Mouse (Mus musculus) hindbrain, embryonic 16.5 days (tissue): ENCODE data around the gene Sv2a. TPM values are rescaled to one million over a fixed set of nuclear protein-coding genes. Genes with fewer than 3 reads are reported as not detected.
A peak's percentile ranks its signal among the peaks of the same experiment; 100 is the strongest.

Source experiments
- ATAC-seq: fragments of 200-750 bp; cut with Nextera tagmentation; 2 replicates; pipeline ENCODE4 v1.8.0; 2017; ENCODE audit warnings: moderate TSS enrichment, moderate library complexity
- H3K27ac ChIP-seq: fragments of 300-500 bp; sonication (generic); 2 replicates; pipeline ENCODE4 v1.5.1; 2014; ENCODE audit warnings: low read depth, mild to moderate bottlenecking, control low read depth, low read length, moderate library complexity
- H3K27me3 ChIP-seq: fragments of 300-500 bp; sonication (generic); replicated peaks from 2 replicates; pipeline ENCODE4 v1.6.1; 2014; ENCODE audit warnings: low read length; ENCODE audit not compliant: control insufficient read depth, insufficient read depth
- H3K36me3 ChIP-seq: fragments of 300-500 bp; sonication (generic); 2 replicates; pipeline ENCODE4 v1.6.1; 2014; ENCODE audit warnings: mild to moderate bottlenecking, low read length, moderate library complexity, mixed read lengths; ENCODE audit not compliant: control insufficient read depth, insufficient read depth
- H3K4me1 ChIP-seq: fragments of 300-500 bp; sonication (generic); 2 replicates; pipeline ENCODE4 v1.6.1; 2014; ENCODE audit warnings: low read depth, low read length; ENCODE audit not compliant: control insufficient read depth, insufficient read depth
- H3K4me2 ChIP-seq: fragments of 300-500 bp; sonication (generic); 2 replicates; pipeline ENCODE4 v1.6.1; 2014; ENCODE audit warnings: mild to moderate bottlenecking, low read length, control low read depth, moderate library complexity
- H3K4me3 ChIP-seq: fragments of 300-500 bp; sonication (generic); 2 replicates; pipeline ENCODE4 v1.5.1; 2014; ENCODE audit warnings: mild to moderate bottlenecking, low read length, control low read depth, moderate library complexity
- H3K9ac ChIP-seq: fragments of 300-500 bp; sonication (generic); 2 replicates; pipeline ENCODE4 v1.6.1; 2014; ENCODE audit warnings: low read depth, mild to moderate bottlenecking, control low read depth, low read length, moderate library complexity
- H3K9me3 ChIP-seq: fragments of 300-500 bp; sonication (generic); 2 replicates; pipeline ENCODE4 v1.6.1; 2014; ENCODE audit warnings: mild to moderate bottlenecking, low read length, moderate library complexity; ENCODE audit not compliant: control insufficient read depth
- WGBS: fragments of 180-500 bp; shearing (Covaris S2); extraction: QIAGEN DNeasy Blood & Tissue Kit; methylation state at CpG from one replicate; pipeline ENCODE4 v1.1.7; 2014; 5-methylcytosine and 5-hydroxymethylcytosine counted together
- polyA plus RNA-seq: library from polyadenylated mRNA; unstranded; fragments of >200 nt; fragmentation: Nextera tagmentation; extraction: Ambion mirVana; gene quantifications from 2 replicates; pipeline ENCODE4 v1.2.1, GENCODE M21; 2015

Gene Sv2a
- polyA plus RNA-seq, 1 experiment from 2014 or later, result 135 TPM

DNA sequence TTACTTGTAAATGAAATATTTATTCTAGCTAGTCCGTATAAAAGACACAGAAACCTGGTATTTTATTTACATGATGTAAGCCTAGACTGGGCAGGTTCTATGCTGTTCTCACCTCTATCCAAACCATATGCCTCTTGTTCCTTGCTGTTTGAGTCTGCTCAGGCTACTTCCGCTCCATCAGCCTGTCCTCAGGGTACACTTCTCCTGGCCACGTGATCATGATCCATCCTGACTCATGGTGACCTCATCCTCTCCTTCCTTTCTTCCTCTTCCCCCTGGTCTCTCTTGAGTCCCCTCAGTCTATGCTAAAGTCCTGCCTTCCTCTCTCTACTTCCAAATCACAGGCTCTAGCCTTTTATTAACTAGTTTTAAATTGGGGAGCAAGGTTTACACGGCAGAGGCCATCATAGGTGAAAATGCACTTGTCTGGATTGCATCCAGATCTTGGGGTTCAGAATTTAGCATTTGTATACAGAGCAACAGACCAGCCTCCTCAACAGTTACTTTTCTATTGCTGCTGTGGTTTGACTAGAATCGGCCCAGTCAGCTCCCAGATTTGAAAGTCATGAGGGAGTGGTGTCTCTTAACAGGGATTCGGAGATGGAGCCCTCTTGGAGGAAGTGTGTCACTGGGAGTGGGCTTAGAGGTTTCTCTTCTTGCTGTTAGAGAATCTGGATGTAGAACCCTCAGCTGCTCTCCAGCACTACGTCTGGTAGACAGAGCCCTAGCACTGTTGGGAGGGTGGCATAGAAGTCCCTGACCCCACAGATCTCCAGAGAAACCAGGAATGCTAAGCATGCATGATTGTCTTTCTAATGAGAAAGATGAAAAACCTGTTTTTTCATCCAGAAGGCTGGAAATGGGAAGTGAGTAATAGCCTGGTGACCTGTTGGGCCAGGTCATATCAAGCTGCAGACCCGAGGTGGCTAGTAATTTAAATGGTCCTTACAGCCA, 46.0 kb downstream of the Sv2a start:
- 72% methylated on average over 8 of the region's 8 CpGs for WGBS
- no peak for ATAC-seq
- H3K4me1 ChIP-seq, result peaks cover 8% of the 10 kb centered on the region
- H3K36me3 ChIP-seq, result no peaks in the 10 kb centered on the region
- no peak overlapping the region for H3K4me2 ChIP-seq
- no peaks in the 10 kb centered on the region for H3K9me3 ChIP-seq
- no peak overlapping the region for H3K4me3 ChIP-seq
- H3K27me3 ChIP-seq, result no peaks in the 10 kb centered on the region
- H3K27ac ChIP-seq, result no peak overlapping the region
- H3K9ac ChIP-seq, result no peak overlapping the region

DNA sequence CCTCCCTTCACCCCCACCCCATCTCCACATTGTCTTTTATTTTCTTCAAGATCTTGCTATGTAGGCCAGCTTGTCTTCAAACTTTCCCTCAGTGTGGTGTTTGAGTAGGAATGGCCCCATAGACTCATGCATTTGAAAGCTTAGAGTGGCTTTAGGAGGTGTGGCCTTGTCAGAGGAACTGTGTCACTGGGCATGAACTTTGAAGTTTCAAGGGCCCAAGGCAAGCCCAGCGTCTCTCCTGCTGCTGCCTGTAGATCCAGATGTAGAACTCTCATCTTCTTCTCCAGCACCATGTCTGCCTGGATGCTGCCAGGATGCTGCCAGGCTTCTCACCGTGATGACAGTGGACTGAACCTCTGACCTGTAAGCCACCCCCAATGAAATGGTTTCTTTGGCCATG, 47.9 kb downstream of the Sv2a start:
- Histone ChIP-seq H3K4me3 (no peak overlapping the region), H3K4me1 (no peaks in the 10 kb centered on the region), H3K9me3 (no peaks in the 10 kb centered on the region), H3K4me2 (no peak overlapping the region), H3K36me3 (no peaks in the 10 kb centered on the region), H3K9ac (no peak overlapping the region), H3K27ac (no peak overlapping the region), H3K27me3 (no peaks in the 10 kb centered on the region)
- 83% methylated on average over 2 of the region's 2 CpGs for WGBS
- ATAC-seq, result no peak

DNA sequence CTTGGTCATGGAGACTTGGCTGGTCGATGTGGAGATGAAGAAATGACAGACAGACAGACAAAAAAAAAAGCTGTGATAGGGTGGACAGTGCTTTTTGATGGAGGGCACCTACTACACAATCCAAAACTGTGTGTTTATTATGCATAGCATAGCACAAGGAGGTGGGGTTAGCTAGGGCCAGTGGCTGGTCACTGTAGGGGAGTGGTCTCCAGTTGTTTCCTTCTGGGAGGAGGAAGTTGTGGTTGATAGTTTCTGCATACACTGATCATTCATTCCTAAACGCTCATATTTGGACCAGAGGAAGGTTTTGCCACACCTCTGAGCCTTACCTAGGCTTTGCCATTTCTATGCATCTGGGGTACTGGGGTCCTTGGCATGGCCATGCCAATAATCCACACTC, 49.5 kb downstream of the Sv2a start:
- 79% methylated on average over 2 of the region's 2 CpGs for WGBS
- no peaks in the 10 kb centered on the region for H3K36me3 ChIP-seq
- H3K9ac ChIP-seq, result no peak overlapping the region
- H3K27me3 ChIP-seq, result no peaks in the 10 kb centered on the region
- no peak overlapping the region for H3K27ac ChIP-seq
- ATAC-seq, result no peak
- H3K4me1 ChIP-seq, result no peaks in the 10 kb centered on the region
- H3K4me2 ChIP-seq, result no peak overlapping the region
- H3K4me3 ChIP-seq, result no peak overlapping the region
- H3K9me3 ChIP-seq, result no peaks in the 10 kb centered on the region

DNA sequence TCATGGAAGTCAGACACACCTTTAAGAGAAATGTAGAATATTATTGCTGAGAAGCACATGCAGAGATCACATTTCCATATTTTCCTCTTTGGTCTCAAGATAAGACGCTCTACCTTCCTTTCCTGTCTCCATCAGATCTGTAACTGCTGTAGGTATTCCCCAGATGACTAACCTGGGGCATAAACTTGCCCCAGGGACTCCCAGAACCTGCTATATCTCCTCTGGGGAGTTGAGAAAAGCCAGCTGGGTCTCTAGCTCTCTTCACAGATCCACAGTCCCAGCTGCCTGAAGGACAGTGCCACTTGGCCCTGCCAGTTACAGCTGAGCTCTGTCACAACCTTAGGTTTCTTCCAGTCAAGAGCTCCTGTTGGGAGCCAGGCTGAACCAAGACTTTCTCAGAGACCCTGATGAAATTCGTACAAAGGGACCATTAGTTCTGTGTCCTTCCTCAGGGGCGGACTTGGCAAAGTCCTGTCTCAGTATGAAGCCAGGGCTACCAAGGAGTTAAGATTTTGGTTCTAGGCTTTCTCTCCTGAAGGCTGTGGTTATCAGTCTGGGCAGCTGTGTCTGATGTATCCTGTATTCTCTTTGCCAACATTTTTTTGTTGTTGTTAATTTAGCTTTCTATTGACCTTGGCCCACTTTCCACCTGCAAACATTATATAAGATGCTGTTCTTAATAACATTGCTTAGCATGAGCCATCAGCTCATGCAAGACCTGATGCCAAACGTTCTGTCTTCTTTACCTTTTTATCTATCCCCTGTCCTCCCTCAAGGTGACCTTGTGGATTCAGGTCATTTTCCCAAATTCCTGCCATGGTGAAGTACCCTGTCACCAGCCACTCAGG, 50.2 kb downstream of the Sv2a start:
- ATAC-seq, result no peak
- Histone ChIP-seq H3K27ac (no peak overlapping the region), H3K9ac (no peak overlapping the region), H3K9me3 (no peaks in the 10 kb centered on the region), H3K4me3 (no peak overlapping the region), H3K36me3 (no peaks in the 10 kb centered on the region), H3K27me3 (no peaks in the 10 kb centered on the region), H3K4me2 (no peak overlapping the region), H3K4me1 (no peaks in the 10 kb centered on the region)
- WGBS, result 73% methylated on average over 4 of the region's 4 CpGs

DNA sequence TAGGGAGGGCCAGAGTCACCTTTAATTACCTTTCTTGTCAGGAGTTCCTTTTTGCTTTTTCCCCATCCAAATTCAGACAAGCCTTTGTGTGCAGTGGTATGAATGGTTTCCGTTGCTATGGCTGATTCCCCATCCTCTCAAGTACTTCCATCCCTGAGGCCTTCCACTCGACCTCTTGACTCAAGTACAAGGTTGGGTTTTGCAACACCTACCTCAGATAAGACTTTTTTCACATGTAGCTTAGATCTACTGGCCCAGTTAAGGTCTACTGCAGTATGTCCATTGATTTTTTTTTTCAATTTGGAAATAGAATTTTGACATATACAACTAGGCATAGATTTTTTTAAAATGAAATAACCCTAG, 50.8 kb downstream of the Sv2a start:
- Histone ChIP-seq H3K27me3 (no peaks in the 10 kb centered on the region), H3K4me3 (no peak overlapping the region), H3K4me1 (no peaks in the 10 kb centered on the region), H3K27ac (no peak overlapping the region), H3K9me3 (no peaks in the 10 kb centered on the region), H3K4me2 (no peak overlapping the region), H3K9ac (no peak overlapping the region), H3K36me3 (no peaks in the 10 kb centered on the region)
- ATAC-seq, result no peak
- WGBS, result 68% methylated on average over 2 of the region's 2 CpGs

DNA sequence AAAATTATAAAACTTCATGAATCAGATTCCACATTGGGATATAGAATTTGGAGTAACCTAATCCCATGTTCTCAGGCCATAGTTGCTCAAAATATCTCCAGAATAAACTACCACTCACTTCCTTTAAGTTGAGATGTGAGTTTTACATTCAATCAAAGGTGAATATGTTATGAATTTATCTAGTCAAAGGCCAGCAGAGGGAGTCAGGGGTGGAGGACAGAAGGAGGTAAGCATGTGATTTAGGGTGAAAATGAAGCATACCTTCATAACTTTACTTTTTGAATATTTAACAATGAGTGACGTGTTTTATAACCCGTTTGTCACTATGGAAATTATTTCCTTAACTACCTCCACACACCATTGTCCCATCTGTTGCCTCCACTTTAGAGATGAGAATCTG, 54.0 kb downstream of the Sv2a start:
- ATAC-seq, result no peak
- Histone ChIP-seq H3K4me3 (no peak overlapping the region), H3K9ac (no peak overlapping the region), H3K4me2 (no peak overlapping the region), H3K9me3 (no peaks in the 10 kb centered on the region), H3K36me3 (no peaks in the 10 kb centered on the region), H3K4me1 (peaks cover 9% of the 10 kb centered on the region), H3K27me3 (no peaks in the 10 kb centered on the region), H3K27ac (no peak overlapping the region)
- WGBS, result 86% methylated on average over 2 of the region's 2 CpGs

DNA sequence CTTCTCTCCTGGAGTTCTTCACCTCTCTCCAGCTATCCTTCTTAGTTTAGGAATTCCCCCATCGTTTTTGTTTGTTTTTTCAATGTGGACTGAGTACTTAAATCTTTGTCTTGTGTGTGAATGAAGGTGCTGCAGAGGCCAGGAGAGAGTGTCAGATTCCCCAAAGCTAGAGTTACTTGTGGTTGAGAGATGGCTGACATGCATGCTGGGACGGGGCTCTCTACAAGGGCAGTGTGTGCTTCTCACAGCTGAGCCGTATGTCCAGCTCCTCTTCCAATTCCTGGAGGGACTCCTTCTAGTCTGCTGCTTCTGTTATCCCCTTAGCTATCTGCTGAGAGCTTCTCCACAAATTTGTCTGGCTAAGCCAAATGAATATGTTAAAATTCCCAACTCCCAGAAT, 54.9 kb downstream of the Sv2a start:
- WGBS, result 80% methylated on average over 3 of the region's 3 CpGs
- Histone ChIP-seq H3K27me3 (no peaks in the 10 kb centered on the region), H3K27ac (no peak overlapping the region), H3K36me3 (no peaks in the 10 kb centered on the region), H3K9ac (no peak overlapping the region), H3K4me1 (peaks cover 10% of the 10 kb centered on the region), H3K4me3 (no peak overlapping the region), H3K4me2 (no peak overlapping the region), H3K9me3 (no peaks in the 10 kb centered on the region)
- no peak for ATAC-seq

DNA sequence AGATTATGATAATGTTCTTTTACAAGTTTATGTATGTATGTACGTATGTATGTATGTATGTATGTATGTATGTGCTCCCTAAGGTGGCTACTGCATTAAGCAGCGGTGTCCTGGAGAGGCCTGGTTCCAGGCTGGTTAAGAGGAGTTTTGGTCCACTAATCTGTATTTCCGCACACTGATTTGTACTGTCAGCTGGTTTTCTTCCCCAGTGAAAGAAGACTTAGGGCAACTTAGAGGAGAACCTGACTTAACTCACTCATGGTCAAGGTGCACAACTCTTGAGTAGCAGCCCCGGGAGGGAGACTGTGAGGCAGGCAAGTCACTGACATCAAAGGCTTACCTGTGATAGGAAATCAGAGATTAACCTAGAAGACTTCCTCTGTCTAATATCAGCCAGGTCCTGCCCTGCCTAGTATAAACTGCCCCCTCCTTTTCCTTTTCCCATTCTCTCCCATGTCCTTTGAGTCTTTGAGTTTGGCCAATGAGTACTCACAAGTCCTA, 55.9 kb downstream of the Sv2a start:
- no peak overlapping the region for H3K27ac ChIP-seq
- 91% methylated on average over 4 of the region's 4 CpGs for WGBS
- no peak overlapping the region for H3K9ac ChIP-seq
- H3K36me3 ChIP-seq, result no peaks in the 10 kb centered on the region
- peak overlapping the region; percentile 3; the same call in 1 of the 2 replicates for H3K4me3 ChIP-seq
- peak overlapping the region; percentile 46 for H3K4me2 ChIP-seq
- H3K4me1 ChIP-seq, result peaks cover 12% of the 10 kb centered on the region
- no peak for ATAC-seq
- no peaks in the 10 kb centered on the region for H3K9me3 ChIP-seq
- no peaks in the 10 kb centered on the region for H3K27me3 ChIP-seq

DNA sequence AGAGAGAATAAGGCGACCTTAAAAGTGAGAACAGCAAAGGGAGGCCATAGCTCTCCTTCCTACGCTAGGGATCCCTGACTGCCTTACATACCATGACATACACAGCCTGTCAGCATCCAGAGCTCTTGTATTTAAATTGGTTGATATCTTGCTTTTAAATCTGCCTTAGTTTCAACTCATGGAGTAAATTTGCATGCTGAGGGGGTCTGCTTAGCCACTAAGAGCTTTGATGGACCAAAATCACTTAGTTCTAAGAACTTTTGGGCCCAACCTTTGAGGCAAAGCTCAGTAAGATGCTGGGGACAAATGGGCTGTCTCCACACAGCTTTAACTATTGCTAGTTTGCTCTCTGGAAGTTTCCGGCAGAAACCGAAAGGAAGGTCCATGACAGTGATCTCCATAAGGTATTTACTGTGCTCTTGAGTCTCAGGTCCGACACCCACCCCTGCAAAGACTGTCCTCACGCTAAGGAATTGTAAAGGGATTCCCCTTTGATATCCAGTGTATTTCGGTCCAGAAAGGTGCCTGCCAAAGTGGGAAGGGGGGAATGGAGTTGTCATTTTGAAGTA, 56.5 kb downstream of the Sv2a start:
- Histone ChIP-seq H3K27me3 (no peaks in the 10 kb centered on the region), H3K27ac (no peak overlapping the region), H3K9ac (no peak overlapping the region), H3K9me3 (no peaks in the 10 kb centered on the region), H3K4me1 (peaks cover 12% of the 10 kb centered on the region), H3K4me3 (peak overlapping the region; percentile 28), H3K36me3 (no peaks in the 10 kb centered on the region), H3K4me2 (peak overlapping the region; percentile 46)
- 27% methylated on average over 7 of the region's 7 CpGs for WGBS
- ATAC-seq, result no peak
